Mouse (Mus musculus): ENCODE measurements around the gene Srpk1. TPM values are rescaled to one million over a fixed set of nuclear protein-coding genes. Genes with fewer than 3 reads are reported as not detected.

Gene Srpk1
- 19.8 and 30.8 TPM in 2 replicates for polyA plus RNA-seq (2015; fragmentation: Nextera tagmentation; extraction: Ambion mirVana)

GRCm38 (mm10) chr17:28622300-28622759 lies at the start of gene Srpk1:
TSS of gene Srpk1 (minus strand) at chr17:28622709.

DNA sequence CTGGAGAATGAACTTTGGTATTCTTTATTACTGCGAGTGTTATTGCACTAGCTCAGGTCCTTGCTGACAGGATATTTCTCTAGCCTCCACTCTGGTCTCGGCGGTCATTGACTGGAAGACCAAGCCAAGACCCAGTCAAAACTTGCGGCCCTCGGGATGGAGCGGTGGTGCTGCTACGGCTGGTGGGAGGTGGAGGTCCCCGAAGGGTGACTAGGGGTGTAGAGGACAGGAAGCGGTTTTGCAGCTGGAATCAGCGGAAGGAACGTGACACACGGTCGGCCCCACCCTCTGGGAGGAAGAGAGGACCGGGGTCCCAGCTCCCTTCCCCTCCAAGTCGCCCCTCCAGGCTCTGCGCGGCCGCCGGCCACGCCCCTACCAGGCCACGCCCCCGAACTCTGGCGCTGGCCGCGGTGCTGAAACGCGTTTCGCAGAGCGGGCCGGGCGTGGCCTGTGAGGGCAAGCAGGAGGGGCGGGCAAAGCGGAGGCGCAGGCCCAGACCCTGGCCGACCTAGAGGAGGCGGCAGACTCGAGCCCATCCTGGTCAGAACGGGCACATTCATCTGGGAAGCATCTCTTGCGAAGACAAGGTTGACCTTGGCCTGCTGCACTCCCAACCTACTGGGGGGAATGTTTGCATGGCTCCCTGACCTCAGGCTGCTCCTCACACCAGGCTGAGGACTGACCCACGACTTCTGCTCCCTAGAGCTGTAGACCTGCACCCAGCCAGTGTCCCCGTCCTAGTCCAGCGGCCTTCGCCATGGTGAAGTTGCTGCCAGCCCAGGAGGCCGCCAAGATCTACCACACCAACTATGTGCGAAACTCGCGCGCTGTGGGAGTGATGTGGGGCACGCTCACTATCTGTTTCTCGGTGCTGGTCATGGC lies 47.0 kb downstream of the Srpk1 start, which contains the start of gene Lhfpl5:
TSS of gene Lhfpl5 (plus strand) at position 398 of the 882 bp plus-strand sequence.

DNA sequence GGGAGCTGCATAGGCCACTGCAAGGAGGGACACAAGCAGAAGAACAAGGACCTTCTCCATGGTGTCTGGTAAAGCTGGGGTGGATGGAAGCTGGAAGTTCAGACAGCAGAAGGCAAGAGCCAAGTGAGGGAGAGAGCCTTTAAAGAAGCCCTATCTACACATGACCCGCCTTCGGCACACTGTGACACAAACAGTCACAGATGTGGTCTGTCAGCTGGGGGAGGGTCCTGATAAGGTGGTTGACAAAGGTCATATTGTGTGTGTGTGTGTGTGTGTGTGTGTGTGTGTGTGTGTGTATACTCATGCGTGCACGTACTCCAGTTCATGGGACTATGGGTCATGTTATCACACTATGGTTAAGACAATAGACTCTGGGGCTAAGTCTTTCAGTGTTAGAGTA lies 61.9 kb downstream of the Srpk1 start, which contains the start of gene Clps:
TSS of gene Clps (minus strand) at position 169 of the 400 bp plus-strand sequence.

DNA sequence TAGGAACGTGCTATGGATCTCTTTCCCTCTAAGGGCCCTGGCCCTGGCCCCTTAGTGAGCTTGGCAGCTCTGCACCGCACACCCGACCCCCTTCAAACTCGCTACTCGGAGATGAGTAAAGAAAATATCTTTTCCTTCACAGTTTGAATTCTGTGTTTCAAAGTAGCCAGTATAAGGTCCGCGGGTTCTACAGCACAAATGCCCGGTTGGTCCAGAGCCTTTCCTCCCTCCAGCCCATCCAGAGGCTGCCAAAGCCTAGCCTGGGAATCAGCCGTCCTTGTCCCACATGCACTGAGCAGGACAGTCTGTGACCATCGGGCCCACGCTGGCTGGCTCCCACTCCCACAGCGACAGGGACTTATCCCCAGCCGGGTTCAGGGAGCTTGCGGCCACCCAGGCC lies 73.4 kb downstream of the Srpk1 start, which contains the start of gene Clpsl2:
TSS of gene Clpsl2 (plus strand) at position 301 of the 400 bp plus-strand sequence.

Small RNA genes lying within 50 kb of the gene (microRNA-seq; reads per million reads assigned to microRNA genes)
- 0 reads per million in 2 experiments for gene Mir6969

Other genes with a start within 250 kb of the Srpk1 start
- gene Fkbp5, start 105.2 kb downstream of the Srpk1 start, polyA plus RNA-seq (2015; fragmentation: Nextera tagmentation; extraction: Ambion mirVana), result 6.8 and 9.6 TPM in 2 replicates
- gene Armc12, start 91.9 kb downstream of the Srpk1 start, polyA plus RNA-seq (2015; fragmentation: Nextera tagmentation; extraction: Ambion mirVana), result not detected in 2 replicates
- not detected in 2 replicates for gene Clpsl2, start 73.3 kb downstream of the Srpk1 start, polyA plus RNA-seq (2015; fragmentation: Nextera tagmentation; extraction: Ambion mirVana)
- not detected in 2 replicates for gene Clps, start 61.9 kb downstream of the Srpk1 start, polyA plus RNA-seq (2015; fragmentation: Nextera tagmentation; extraction: Ambion mirVana)
- 0.09 and 0.19 TPM in 2 replicates for gene Lhfpl5, start 47.1 kb downstream of the Srpk1 start, polyA plus RNA-seq (2015; fragmentation: Nextera tagmentation; extraction: Ambion mirVana)
- gene Slc26a8, start 67.5 kb upstream of the Srpk1 start, polyA plus RNA-seq (2015; fragmentation: Nextera tagmentation; extraction: Ambion mirVana), result 0.77 and 1.0 TPM in 2 replicates
- 28.2 and 28.5 TPM in 2 replicates for gene Mapk14, start 68.6 kb upstream of the Srpk1 start, polyA plus RNA-seq (2015; fragmentation: Nextera tagmentation; extraction: Ambion mirVana)
- 0.90 and 1.1 TPM in 2 replicates for gene AC170998.1, start 103.4 kb upstream of the Srpk1 start, polyA plus RNA-seq (2015; fragmentation: Nextera tagmentation; extraction: Ambion mirVana)
- gene Mapk13, start 146.6 kb upstream of the Srpk1 start, polyA plus RNA-seq (2015; fragmentation: Nextera tagmentation; extraction: Ambion mirVana), result 0.97 and 5.9 TPM in 2 replicates
- gene Brpf3, start 178.4 kb upstream of the Srpk1 start, polyA plus RNA-seq (2015; fragmentation: Nextera tagmentation; extraction: Ambion mirVana), result 3.0 and 3.4 TPM in 2 replicates
- gene Pnpla1, start 235.7 kb upstream of the Srpk1 start, polyA plus RNA-seq (2015; fragmentation: Nextera tagmentation; extraction: Ambion mirVana), result 0.63 TPM in 1 of 2 replicates, not detected in the other

Measured in skeletal muscle tissue, postnatal 0 days (tissue).